Mouse (Mus musculus): Measurements from ENCODE around the gene Serinc5. TPM values are rescaled to one million over a fixed set of nuclear protein-coding genes. Genes with fewer than 3 reads are reported as not detected.
"Not testable (repeated sequence)": the region's sequence is repeated elsewhere in the genome, so short reads cannot be mapped to it uniquely, and the experiment has no call there.

Serinc5 gene
- total RNA-seq, 2 experiments from 2014 or later: 71.1 to 78.5 TPM

DNA sequence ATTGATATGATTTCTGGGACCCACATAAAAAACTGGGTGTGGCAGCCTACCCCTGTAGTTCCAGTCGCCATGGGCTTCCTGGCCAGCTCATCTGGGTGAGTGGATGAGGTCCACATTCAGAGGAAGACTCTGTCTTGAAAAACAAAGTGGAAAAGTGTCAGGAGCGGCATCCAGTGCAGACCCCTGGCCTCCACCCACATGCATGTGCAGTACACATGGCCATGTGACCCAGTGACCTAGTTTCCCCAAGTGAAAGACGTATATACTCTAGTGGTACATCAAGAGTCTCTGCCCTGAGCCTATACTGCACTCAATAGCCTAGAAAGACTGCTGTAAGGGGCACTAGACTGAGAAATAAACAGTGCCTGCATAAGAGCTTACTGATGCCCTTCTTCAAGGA lies 48.7 kb downstream of the Serinc5 start:
- DNase-seq (ENCODE audit: extremely low spot score in 1 of 2, low spot score in 1 of 2): no peak

GRCm38 (mm10) chr13:92662555-92663286 lies 51.8 kb downstream of the Serinc5 start:
- no peak for DNase-seq (ENCODE audit: extremely low spot score in 1 of 2, low spot score in 1 of 2)

- DNase-seq (ENCODE audit: extremely low spot score in 1 of 2, low spot score in 1 of 2): no peak
Observed at GRCm38 (mm10) chr13:92665008-92665407, 54.1 kb downstream of the Serinc5 start.

GRCm38 (mm10) chr13:92668214-92668985 lies 57.5 kb downstream of the Serinc5 start:
- DNase-seq (ENCODE audit: extremely low spot score in 1 of 2, low spot score in 1 of 2): no peak

DNA sequence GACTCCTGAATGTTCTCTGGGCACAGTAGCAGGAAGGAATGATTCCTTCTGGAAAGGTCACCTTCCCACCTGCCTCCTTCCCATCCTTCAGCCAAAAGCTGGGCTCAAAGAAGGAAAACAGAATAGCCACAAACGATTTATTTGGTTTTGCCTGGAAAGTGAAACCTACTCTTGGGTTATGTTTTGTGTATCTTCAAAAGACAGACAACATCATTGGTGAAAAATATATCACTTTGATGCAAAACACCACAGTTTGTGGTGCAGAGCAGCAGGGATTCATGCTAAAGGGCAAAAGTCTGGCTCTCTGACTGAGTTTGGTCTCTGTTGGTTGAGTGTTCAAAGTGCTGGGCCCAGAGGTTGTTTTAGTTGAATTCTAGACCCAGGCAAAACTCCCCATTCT lies 60.8 kb downstream of the Serinc5 start:
- no peak for DNase-seq (ENCODE audit: extremely low spot score in 1 of 2, low spot score in 1 of 2)

DNA sequence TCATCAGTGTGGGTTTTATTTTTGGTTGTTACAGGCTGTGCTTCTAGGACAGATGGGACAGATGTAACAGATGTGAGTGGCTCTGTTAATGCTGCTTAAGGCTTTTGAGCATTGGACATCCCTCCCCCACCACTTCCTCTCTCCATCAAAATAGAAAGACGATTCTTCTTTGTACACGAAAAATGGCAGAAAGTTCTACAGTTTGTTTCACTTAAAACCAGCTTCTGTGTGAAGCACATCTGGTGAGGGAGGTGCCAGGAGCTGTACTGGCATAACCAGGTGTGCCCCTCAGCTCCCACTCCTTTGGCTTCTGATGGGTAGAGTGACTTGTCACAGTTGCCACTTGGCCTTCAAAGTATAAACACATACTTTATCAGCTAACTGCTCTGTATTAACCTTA lies 63.8 kb downstream of the Serinc5 start:
- no peak for DNase-seq (ENCODE audit: extremely low spot score in 1 of 2, low spot score in 1 of 2)

- no peak for DNase-seq (ENCODE audit: extremely low spot score in 1 of 2, low spot score in 1 of 2)
Observed at GRCm38 (mm10) chr13:92675308-92675707, 64.4 kb downstream of the Serinc5 start.

DNA sequence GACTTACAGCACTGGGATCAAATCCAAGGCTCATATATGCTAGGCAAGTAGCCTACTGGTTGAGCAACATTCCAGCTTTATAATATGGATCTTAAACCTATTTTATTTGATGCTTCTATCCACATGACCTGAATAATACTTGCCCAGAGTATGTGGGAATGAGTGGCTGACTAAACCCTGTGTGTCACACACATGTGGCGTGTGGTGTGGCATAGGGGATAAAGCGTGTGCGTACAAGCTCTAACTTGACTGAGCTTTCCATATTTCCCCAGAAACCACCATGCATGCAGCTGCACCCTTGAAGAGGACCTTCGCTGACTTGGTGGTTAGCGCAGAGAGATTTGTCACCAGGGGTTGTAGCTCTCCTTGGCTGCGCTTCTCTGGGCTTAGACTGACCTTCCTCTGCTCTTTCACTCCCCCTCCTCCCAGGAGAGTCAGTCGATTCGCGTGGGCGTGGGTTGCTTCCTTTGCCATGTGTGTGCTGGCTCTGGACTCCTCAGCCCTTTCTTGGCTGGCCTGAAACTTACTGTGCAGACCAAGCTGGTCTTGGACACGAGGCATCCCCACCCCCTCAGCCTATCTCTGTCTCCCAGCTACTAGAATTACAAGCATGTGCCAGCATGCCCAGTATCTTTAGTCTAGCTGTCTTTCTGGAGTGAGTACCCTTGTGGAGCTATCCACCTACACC lies 65.2 kb downstream of the Serinc5 start:
- DNase-seq (ENCODE audit: extremely low spot score in 1 of 2, low spot score in 1 of 2): no peak

DNA sequence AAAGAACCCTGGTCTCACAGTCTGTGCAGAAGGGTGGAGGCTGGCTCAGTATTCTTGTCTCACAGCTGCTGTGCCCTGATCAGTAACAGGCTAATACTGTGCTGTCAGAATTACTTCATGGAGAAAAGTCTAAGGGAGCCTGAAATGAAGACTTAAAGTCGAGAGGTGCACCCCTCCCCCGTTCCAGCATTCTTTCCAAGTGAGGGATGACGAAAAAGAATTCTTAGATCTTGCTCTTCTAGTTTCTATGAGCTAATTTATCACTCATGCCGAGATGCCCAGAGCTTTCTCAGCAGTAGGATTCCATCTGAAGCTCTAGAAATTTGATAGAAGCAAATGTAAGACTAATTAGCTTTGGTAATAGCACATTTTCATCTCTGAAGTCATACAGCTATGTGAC lies 66.8 kb downstream of the Serinc5 start:
- DNase-seq (ENCODE audit: extremely low spot score in 1 of 2, low spot score in 1 of 2): no peak

- no peak for DNase-seq (ENCODE audit: extremely low spot score in 1 of 2, low spot score in 1 of 2)
Observed at GRCm38 (mm10) chr13:92679661-92680060, 68.8 kb downstream of the Serinc5 start.

GRCm38 (mm10) chr13:92681541-92681940 lies 70.7 kb downstream of the Serinc5 start:
- DNase-seq (ENCODE audit: extremely low spot score in 1 of 2, low spot score in 1 of 2): no peak

DNA sequence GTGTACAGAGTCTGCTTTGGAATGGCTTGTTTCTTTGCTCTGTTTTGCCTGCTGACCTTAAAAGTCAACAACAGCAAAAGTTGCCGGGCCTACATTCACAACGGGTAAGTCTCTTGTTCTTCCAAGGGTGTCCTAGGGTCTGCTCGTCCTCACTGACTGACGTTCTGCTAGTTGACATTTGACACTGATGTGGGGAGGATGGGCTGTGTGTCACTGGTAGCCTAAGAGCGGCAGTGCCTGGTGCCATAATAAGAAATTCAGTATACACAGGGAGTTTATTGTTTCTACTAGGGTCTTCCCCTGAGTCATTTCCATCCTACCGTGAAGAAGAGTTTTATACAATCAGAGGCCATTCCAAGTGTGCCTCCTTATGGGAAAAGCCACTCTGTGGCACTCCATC lies 71.9 kb downstream of the Serinc5 start:
- no peak for DNase-seq (ENCODE audit: extremely low spot score in 1 of 2, low spot score in 1 of 2)

DNA sequence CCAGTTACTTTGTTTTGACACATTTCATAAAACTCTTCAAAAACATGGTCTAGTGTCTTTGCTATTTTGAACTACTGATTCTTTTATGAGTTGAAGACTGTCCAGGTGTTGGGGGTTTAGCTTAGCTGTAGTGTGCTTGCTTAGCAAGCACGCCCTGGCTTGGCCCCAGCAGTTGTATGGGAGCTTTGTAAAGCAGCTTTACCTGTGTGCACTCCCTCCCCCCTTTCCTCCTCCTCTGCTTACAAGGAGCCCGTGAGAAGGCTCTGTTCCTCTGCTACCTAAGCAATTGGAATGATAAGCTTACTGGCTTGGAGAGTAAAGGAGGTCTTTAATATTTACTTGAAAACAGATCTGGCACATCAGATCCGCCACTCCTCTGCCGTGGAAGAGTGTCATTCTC lies 72.6 kb downstream of the Serinc5 start:
- DNase-seq (ENCODE audit: extremely low spot score in 1 of 2, low spot score in 1 of 2): no peak

GRCm38 (mm10) chr13:92684310-92684709 lies 73.4 kb downstream of the Serinc5 start:
- no peak for DNase-seq (ENCODE audit: extremely low spot score in 1 of 2, low spot score in 1 of 2)

DNA sequence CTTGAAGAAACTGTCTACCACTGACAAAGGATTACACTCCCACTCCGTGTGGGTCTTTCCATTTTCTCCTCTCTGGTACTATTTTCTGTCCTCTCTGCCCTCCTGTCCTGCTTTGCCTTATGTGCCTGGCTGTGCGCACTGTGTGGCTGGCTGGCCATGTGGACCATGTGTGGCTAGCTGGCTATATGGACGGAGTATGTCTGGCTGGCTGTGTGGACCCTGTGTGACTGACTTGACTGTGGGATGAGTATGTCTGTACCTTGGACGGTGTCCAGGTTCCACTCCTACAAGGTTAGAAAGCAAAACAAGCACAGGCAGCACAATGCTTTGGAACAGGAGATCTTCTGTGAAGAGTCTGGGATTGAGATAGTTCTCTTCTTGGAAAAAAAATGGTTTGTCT lies 74.4 kb downstream of the Serinc5 start:
- no peak for DNase-seq (ENCODE audit: extremely low spot score in 1 of 2, low spot score in 1 of 2)

GRCm38 (mm10) chr13:92687151-92687550 lies 76.3 kb downstream of the Serinc5 start:
- DNase-seq (ENCODE audit: extremely low spot score in 1 of 2, low spot score in 1 of 2): not testable (repeated sequence)

DNA sequence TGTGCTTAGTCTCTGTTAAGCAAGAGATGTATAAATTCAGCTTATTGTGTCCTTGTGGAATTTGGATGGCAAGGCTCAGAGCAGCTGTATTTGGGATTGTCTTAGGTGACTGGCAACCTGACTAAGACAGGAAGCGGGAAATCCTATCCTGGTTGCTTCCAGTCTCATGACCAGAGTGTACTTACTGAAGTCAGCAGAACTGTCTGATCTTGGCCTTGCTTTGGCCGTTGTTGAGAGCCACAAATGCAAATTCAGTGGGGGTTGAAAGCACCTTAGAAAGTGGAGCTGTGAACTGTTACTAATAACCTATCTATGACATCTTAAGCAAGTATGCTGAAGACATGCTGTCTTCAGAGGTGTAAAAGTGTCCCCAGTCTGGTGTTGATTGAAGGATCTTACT lies 78.2 kb downstream of the Serinc5 start:
- DNase-seq (ENCODE audit: extremely low spot score in 1 of 2, low spot score in 1 of 2): no peak

DNA sequence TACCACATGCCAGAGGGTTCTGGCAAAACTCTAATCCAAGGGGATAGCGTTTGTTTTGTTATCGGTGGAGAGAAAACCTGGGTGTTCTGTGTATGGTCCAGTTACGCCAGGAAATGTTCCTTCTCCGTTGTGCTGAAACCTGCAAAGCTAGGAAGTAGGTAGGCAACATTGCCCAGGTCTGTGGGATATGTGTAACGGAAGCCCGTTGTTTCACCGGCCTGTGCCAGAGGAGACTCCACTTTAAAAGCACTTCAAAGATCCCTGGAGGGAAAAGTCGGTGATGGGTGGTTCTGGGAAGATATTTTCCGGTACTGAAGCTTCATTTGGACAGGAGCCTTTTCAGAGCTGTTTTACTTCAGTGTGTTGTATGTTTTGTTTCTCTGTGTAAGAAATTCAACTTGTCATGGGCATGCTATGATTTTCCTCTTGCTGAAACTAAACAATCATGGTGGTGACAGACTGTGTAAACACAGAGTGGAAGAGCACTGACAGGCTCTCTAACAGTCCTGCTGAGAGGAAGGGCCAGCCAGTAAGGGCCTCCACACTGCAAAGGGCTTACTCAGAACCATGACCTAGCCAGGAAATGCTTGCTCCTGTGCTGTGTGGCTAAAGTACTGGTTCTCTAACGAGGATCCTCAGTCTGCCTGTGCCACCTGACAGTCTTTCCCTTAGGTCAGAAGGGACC lies 83.1 kb downstream of the Serinc5 start:
- DNase-seq (ENCODE audit: extremely low spot score in 1 of 2, low spot score in 1 of 2): no peak

DNA sequence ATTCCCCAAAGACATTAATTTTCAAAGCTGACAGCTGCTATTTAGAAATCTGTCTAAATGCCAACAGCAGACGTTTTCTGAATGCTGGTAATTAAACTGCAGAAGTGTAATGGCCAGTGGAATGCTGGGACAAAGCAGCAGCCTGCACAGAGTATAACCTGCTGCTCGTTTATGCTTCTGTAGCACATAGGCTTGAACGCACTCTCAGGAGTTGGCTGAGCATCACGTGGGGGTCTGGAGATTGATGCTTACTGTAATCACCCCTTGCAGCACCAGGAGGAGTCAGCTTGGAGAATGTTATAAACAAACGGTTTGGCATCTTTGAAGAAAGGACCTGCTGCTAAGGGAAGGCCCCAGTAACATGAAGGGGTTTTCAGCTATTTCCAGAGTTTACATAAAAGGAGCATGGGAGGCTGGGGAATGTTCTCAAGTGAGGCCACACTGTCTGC lies 85.6 kb downstream of the Serinc5 start:
- no peak for DNase-seq (ENCODE audit: extremely low spot score in 1 of 2, low spot score in 1 of 2)

DNA sequence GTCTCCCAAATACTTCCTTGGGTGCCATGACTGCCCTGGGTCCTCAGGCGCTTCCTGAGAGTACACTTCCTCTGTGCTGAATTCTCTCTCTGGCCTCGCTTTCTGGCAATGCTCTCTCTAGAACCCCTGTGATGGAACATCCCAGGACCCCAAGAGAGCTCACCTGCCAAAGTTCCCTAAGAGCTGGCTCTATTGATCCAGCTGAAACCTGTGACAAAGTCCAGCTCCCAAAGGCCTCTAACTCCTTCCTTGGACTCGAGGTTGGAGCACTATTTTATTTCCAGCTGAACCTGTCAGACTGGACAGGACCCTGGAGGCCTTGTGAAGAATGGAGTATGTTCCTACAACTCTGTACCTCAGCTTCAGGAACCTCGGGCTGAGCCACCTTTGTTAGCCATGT lies 86.2 kb downstream of the Serinc5 start:
- DNase-seq (ENCODE audit: extremely low spot score in 1 of 2, low spot score in 1 of 2): no peak

DNA sequence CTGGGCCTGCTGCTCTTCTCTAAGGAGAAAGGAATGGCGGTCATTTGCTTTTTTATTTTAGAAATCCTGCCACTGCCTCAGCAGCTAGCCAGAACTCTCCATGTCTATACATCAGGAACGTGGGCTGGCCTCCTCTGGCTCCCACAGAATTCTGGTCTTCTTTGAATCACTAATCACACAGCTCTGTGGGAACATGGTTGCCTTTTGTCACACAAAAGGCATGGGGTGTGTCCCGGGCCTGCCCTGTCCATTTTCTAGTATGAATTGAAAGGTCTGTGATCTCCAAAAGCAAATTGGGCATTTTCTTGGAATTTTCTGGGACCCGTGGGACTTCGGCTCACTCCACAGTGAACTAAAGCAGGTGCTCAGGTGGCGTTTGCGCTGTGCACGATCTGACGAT lies 87.9 kb downstream of the Serinc5 start:
- no peak for DNase-seq (ENCODE audit: extremely low spot score in 1 of 2, low spot score in 1 of 2)

Data from layer of hippocampus, postnatal 25 days (tissue).